Mouse (Mus musculus): ENCODE results near the gene Lbx2. TPM values are rescaled to one million over a fixed set of nuclear protein-coding genes. Genes with fewer than 3 reads are reported as not detected.

The Lbx2 gene
- polyA plus RNA-seq, 1 experiment from 2014 or later: 0.57 TPM

DNA sequence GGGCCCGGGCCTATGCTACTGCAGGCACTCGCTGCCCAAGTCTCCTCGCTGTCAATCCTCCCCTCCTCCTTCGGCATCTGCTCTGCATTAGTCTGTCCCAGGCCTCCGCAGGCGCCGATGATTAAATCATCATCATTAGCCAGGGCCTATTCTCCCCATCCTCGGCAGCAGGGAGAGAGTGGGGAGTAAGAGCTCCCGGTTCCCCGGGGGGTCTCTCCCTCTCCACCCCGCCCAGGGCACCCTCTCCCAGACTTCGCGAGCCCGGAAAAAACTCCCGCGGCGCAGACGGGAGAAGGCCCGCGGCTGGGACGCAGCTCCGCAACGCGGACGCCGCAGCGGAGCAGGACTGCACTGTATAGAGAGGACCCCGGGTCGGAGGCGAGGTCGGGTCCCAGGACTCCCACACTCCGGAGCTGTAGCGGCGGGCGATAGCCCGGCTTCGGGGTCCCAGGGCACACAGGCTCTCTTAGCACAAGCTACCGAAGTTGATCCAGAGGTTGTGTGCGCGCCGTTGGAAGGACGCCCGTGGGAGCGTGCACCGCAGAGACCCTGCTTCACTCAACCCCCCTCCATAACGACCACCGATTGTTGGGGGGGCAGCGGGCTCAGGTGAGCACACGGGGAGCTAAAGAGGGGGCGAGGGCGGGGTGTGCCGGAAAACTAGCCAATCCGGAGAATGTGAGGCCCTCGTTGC lies 8.4 kb upstream of the Lbx2 start, which contains the start of gene Pcgf1:
Pcgf1 (plus strand) TSS at position 240 of the 694 bp plus-strand sequence.
- Histone ChIP-seq H3K27ac (peak within 1 kb of the TSS; percentile 77), H3K4me2 (replicated peaks) (peak within 1 kb of the TSS; percentile 96), H3K4me3 (peak within 1 kb of the TSS; percentile 74), H3K4me1 (peaks cover 18% of the 10 kb centered on the region), H3K27me3 (replicated peaks) (peaks cover 40% of the 10 kb centered on the region), H3K9me3 (no peaks in the 10 kb centered on the region), H3K36me3 (peaks cover 12% of the 10 kb centered on the region), H3K9ac (peak within 1 kb of the TSS; percentile 75)
- under 1% methylated on average over 54 of the region's 54 CpGs for WGBS
- peak; percentile 84 for ATAC-seq (ENCODE audit: low FRiP score, low read depth)

DNA sequence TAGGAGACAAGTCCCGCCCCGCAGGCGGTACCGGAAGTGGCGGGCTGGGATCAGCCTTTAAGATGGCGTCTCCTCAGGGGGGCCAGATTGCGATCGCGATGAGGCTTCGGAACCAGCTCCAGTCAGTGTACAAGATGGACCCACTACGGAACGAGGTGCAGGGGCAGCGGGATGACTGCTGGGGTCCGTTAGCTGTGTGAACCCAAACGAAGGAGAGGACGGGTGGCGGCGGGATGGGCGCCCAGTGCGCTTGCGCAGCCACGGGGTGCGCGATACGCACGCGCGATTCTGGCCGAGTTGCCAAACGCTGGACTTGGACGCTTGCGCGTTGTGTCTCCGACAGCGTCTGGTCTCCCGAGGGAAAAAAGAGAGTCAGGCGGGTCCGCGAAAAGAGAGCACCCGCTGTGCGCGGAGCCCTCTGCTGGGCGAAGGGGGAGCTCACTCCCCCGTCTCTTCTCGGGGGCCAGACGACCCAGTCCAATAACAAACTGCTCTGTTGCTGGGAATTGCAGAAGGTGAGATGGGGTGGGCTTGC lies 7.8 kb upstream of the Lbx2 start:
- WGBS: under 1% methylated on average over 46 of the region's 46 CpGs
- Histone ChIP-seq H3K9me3 (no peaks in the 10 kb centered on the region), H3K4me2 (replicated peaks) (peak overlapping the region; percentile 96), H3K4me3 (peak overlapping the region; percentile 74), H3K36me3 (peaks cover 12% of the 10 kb centered on the region), H3K27me3 (replicated peaks) (peaks cover 40% of the 10 kb centered on the region), H3K9ac (peak overlapping the region; percentile 75), H3K27ac (peak overlapping the region; percentile 77; the same call in 1 of the 2 replicates), H3K4me1 (peaks cover 18% of the 10 kb centered on the region)
- ATAC-seq (ENCODE audit: low FRiP score, low read depth): peak; percentile 93

DNA sequence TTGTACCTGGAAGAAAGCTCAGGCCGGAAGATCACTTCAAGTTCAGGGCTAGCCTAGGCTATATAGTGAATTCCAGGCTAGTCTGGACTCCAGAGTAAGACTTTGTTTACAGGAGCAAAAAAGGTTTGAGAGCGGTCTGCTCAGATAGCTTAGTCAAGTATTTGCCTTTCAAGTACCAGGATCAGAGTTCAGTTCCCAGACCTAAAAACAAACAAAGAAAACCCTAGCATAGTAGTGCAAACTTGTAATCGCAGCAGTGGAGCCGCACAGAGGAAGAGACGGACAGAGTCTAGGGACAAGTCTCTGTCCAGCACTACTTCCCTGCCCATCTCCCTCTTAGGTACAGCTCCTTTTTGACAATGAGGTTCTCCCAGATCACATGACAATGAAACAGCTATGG lies 6.0 kb upstream of the Lbx2 start:
- peaks cover 12% of the 10 kb centered on the region for H3K36me3 ChIP-seq
- no peak overlapping the region for H3K27ac ChIP-seq
- no peak overlapping the region for H3K9ac ChIP-seq
- ATAC-seq (ENCODE audit: low FRiP score, low read depth): no peak
- peaks cover 43% of the 10 kb centered on the region for H3K27me3 ChIP-seq (replicated peaks)
- no peak overlapping the region for H3K4me3 ChIP-seq
- no peaks in the 10 kb centered on the region for H3K9me3 ChIP-seq
- H3K4me2 ChIP-seq (replicated peaks): no peak overlapping the region
- peaks cover 22% of the 10 kb centered on the region for H3K4me1 ChIP-seq
- WGBS: 96% methylated on average over 5 of the region's 5 CpGs

DNA sequence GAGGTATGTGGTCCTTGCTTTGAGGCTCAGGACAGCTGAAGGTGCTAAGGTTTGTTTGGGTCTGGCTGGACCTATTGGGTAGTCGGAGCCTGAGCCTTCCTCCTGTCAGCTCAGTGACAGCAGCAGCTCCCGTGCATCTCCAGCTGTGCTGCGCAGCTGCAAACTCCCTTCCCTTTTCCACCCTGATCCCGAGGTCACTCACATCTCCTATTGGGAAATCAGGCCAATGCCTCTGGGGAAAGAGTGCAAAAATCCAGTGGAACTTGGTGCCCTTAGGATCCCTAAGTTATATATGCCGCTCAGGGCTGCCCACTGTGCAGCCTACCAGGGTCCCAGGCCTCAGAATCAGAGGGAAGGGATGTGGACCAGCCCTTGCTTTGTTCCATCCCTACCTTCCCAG lies 2.7 kb upstream of the Lbx2 start:
- H3K4me3 ChIP-seq: no peak overlapping the region
- H3K27me3 ChIP-seq (replicated peaks): peaks cover 66% of the 10 kb centered on the region
- H3K4me2 ChIP-seq (replicated peaks): no peak overlapping the region; the same call in 1 of the 2 replicates
- no peak for ATAC-seq (ENCODE audit: low FRiP score, low read depth)
- 8% methylated on average over 5 of the region's 5 CpGs for WGBS
- no peak overlapping the region for H3K9ac ChIP-seq
- H3K36me3 ChIP-seq: peaks cover 12% of the 10 kb centered on the region
- H3K4me1 ChIP-seq: peaks cover 29% of the 10 kb centered on the region
- no peak overlapping the region for H3K27ac ChIP-seq
- H3K9me3 ChIP-seq: no peaks in the 10 kb centered on the region

DNA sequence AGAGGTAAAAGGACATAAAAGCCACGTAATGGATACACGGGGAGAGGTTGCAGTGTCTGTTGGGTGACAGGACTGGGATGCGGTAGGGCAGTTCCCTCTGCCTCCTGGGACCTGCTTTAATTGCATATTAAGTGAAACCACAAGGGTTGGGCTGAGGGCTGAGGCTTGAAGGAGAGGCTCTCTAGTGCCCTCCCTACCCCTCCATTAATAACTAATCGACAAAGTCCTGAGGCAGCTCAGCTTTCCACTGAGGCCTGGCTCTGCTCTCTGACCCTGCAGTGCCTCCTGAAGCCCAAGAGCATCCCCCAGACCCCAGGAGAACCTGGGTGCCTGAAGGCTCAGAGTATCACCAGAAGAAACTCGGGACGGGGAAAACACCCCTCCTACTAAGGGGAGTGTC lies 1.7 kb upstream of the Lbx2 start:
- WGBS: 7% methylated on average over 6 of the region's 6 CpGs
- Histone ChIP-seq H3K27ac (no peak overlapping the region), H3K36me3 (peaks cover 12% of the 10 kb centered on the region), H3K4me3 (no peak overlapping the region), H3K27me3 (replicated peaks) (peaks cover 72% of the 10 kb centered on the region), H3K4me2 (replicated peaks) (no peak overlapping the region), H3K9me3 (no peaks in the 10 kb centered on the region), H3K4me1 (peaks cover 22% of the 10 kb centered on the region), H3K9ac (no peak overlapping the region)
- no peak for ATAC-seq (ENCODE audit: low FRiP score, low read depth)

DNA sequence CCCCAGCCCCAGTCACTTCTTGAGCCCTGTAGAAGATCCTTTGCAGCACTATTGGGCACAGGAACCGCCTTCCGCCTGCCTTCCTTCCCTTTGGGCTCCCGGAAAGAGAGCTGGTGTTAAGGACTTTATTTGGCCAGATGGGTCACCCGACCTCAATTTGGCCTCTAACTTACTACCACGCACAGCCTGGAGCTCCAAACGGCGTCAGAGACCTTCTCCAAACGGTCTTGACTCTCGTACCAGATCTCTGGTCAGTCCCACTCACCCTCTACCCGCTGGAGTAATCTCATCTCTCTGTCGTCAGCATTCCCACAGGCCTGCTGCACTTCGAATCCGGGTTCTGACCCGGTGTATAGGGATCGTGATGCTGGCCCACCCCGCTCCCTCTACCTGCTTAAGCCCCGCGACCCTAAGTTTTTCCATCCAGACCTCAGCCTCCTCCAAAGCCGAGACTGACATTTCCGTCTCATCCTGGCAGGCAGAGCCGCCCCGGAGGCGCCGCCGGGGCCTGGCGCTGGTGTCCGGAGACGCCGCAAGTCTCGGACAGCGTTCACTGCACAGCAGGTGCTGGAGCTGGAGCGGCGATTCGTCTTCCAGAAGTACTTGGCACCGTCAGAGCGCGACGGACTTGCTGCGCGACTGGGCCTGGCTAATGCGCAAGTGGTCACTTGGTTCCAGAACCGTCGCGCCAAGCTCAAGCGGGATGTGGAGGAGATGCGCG lies 1.2 kb downstream of the Lbx2 start:
- no peak overlapping the region for H3K9ac ChIP-seq

DNA sequence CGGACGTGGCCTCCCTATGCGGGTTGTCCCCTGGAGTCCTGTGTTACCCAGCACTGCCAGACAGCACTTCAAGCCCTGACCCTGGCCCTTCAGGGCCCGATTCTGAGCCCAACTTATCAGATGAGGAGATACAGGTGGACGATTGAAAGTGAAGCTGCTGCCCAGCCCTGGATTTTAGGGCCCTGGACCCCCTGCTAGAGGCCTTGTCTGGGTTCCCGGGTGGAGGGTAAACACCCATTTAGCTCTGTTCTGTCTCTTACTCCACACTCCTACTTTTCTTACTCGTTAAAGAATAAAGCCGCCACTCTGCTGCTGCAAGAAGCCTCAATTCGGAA lies 1.7 kb downstream of the Lbx2 start:
- Histone ChIP-seq H3K36me3 (no peaks in the 10 kb centered on the region), H3K4me3 (0 out of 2 replicates have a peak overlapping the region, but pooled peaks have one; percentile 16), H3K9ac (no peak overlapping the region), H3K4me1 (peaks cover 16% of the 10 kb centered on the region), H3K27me3 (replicated peaks) (peaks cover 75% of the 10 kb centered on the region), H3K4me2 (replicated peaks) (peak overlapping the region; percentile 45), H3K27ac (no peak overlapping the region), H3K9me3 (no peaks in the 10 kb centered on the region)
- ATAC-seq (ENCODE audit: low FRiP score, low read depth): no peak
- 6% methylated on average over 9 of the region's 9 CpGs for WGBS

More for the DNA sequence above, 1.2 kb downstream of the Lbx2 start:
- H3K4me1 ChIP-seq: peaks cover 16% of the 10 kb centered on the region
- H3K36me3 ChIP-seq: no peaks in the 10 kb centered on the region; the same call in 1 of the 2 replicates
- H3K27ac ChIP-seq: no peak overlapping the region
- peak overlapping the region; percentile 45 for H3K4me2 ChIP-seq (replicated peaks)
- WGBS: 2% methylated on average over 47 of the region's 47 CpGs
- ATAC-seq (ENCODE audit: low FRiP score, low read depth): no peak
- peaks cover 80% of the 10 kb centered on the region for H3K27me3 ChIP-seq (replicated peaks)
- peak overlapping the region; percentile 16 for H3K4me3 ChIP-seq
- no peaks in the 10 kb centered on the region for H3K9me3 ChIP-seq

DNA sequence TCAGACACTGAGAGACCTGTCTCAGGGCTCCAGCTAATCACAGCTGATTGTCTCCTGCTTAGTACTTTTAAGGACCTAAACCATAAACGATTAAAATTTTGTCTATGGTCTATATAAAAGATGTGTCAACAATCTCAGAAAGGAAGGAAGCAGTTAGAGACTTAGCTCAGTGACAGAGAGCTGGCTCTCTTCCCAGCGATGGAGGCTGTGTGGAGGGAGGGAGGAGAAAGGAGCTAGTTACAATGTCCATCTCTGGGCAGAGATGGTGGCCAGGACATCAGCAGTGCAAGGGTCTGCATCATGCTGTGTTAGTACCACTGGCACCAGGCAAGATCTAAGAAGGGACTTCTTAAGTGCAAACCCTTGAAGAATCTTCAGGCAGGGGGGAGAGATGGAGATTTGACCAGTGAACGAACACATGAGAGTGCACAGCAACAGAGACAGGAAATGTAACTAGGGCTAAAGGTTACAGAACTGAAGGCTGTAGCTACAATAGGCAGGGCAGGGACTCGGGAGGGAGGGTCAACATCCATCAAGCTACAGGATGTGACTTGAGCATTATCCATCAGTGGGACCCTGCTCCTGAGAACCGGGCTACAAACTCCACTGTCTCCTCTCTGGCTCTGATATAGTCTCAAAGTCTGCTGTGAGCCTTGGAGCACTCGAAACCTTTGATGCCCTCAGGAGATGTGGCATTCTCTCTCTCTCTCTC lies 6.4 kb downstream of the Lbx2 start:
- no peaks in the 10 kb centered on the region for H3K36me3 ChIP-seq
- H3K4me3 ChIP-seq: no peak overlapping the region
- no peaks in the 10 kb centered on the region for H3K9me3 ChIP-seq
- peaks cover 2% of the 10 kb centered on the region for H3K4me1 ChIP-seq
- H3K4me2 ChIP-seq (replicated peaks): no peak overlapping the region
- H3K27ac ChIP-seq: no peak overlapping the region
- 39% methylated on average over 6 of the region's 6 CpGs for WGBS
- no peak overlapping the region for H3K9ac ChIP-seq
- peaks cover 29% of the 10 kb centered on the region for H3K27me3 ChIP-seq (replicated peaks)
- no peak for ATAC-seq (ENCODE audit: low FRiP score, low read depth)

DNA sequence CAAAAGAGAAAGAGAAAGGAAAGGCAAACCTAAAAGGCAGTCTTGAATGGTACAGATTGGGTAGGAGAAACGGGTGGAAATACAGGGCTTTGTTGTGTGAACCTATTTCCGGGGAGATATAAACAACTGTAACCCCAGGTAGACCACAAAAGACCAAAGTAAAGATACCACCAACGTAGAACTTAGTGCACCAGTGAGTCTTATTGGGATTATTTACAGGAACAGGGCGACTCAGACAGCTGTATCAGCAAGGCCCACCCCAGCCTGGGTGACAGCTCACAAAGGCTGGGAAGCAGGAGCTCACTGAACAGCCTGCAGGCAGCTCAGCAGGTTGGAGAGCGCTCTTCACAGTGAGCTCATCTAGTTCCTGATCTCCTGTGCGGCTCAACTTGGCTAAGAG lies 9.8 kb downstream of the Lbx2 start:
- no peak for ATAC-seq (ENCODE audit: low FRiP score, low read depth)
- 54% methylated on average over 6 of the region's 6 CpGs for WGBS

DNA sequence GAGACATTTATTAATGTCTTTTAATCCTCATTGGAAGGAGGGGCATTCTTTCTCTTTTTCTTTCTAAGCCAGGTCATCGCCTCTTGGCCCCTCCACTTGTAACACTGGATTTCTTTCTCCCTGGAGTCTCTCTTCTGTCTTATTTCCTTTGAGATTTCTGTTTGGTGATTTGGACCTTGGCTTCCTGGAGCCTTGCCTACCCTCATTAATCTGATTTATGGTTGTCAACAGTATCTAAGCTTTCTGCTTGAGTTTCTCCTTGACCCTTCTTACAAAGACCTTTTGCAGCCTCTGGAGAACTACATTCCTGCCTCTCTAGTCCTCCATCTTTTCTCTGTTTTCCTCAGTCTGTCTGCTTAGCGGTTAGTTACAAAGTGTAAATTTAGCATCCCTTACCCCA lies 12.2 kb downstream of the Lbx2 start:
- H3K4me1 ChIP-seq: peaks cover 16% of the 10 kb centered on the region
- peaks cover 3% of the 10 kb centered on the region; the same call in 1 of the 2 replicates for H3K27me3 ChIP-seq (replicated peaks)
- no peak overlapping the region for H3K9ac ChIP-seq
- no peak overlapping the region for H3K4me3 ChIP-seq
- no peak overlapping the region for H3K27ac ChIP-seq
- 69% methylated on average over 2 of the region's 2 CpGs for WGBS
- H3K4me2 ChIP-seq (replicated peaks): no peak overlapping the region
- no peaks in the 10 kb centered on the region for H3K36me3 ChIP-seq
- H3K9me3 ChIP-seq: no peaks in the 10 kb centered on the region
- no peak for ATAC-seq (ENCODE audit: low FRiP score, low read depth)

More for the DNA sequence above, 9.8 kb downstream of the Lbx2 start:
- Histone ChIP-seq H3K27ac (no peak overlapping the region), H3K9ac (no peak overlapping the region), H3K27me3 (replicated peaks) (peaks cover 2% of the 10 kb centered on the region; the same call in 1 of the 2 replicates), H3K9me3 (no peaks in the 10 kb centered on the region), H3K4me1 (no peaks in the 10 kb centered on the region), H3K36me3 (no peaks in the 10 kb centered on the region), H3K4me3 (no peak overlapping the region), H3K4me2 (replicated peaks) (no peak overlapping the region)

DNA sequence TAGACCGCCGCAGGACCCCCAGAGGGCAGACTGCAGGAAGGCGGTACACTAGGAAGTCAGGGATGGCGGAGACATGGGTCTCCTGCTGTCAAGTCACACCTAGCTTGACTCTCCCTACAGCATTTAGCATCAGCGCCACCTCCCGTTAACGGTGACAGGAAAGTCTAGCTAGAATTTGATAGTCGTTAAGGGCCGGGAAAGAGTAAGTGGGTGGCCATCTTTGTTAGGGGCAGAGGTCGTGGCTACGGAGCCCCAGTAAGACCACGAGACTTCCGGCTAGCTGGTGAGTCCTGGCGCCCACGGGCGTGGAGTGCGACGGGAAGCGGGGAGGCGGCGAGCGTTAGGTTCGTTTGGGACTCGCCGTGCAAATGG lies 15.1 kb downstream of the Lbx2 start, which contains the start of the genes Ccdc142 and Gm42688:
Ccdc142 (plus strand) TSS at position 286 of the 372 bp plus-strand sequence.
Gm42688 (plus strand) TSS at position 302 of the 372 bp plus-strand sequence.
- ATAC-seq (ENCODE audit: low FRiP score, low read depth): peak; percentile 92
- no peaks in the 10 kb centered on the region for H3K9me3 ChIP-seq
- peaks cover 3% of the 10 kb centered on the region; the same call in 1 of the 2 replicates for H3K27me3 ChIP-seq (replicated peaks)
- peaks cover 18% of the 10 kb centered on the region for H3K4me1 ChIP-seq
- peak within 1 kb of the TSS; percentile 76 for H3K4me3 ChIP-seq
- H3K9ac ChIP-seq: peak within 1 kb of the TSS; percentile 85
- peak within 1 kb of the TSS; percentile 99 for H3K4me2 ChIP-seq (replicated peaks)
- under 1% methylated on average over 25 of the region's 25 CpGs for WGBS
- peaks cover 3% of the 10 kb centered on the region; the same call in 1 of the 2 replicates for H3K36me3 ChIP-seq
- H3K27ac ChIP-seq: peak within 1 kb of the TSS; percentile 65; the same call in 1 of the 2 replicates

Data from neural tube, embryonic 12.5 days (tissue).